Mouse (Mus musculus): ENCODE data around the gene Trpc5.

GRCm38 (mm10) chrX:144688207-144689118 is 483 bp upstream of the Trpc5 start, which contains the start of gene Rtl4:
- TF ChIP-seq POLR2A (IDR thresholded peaks at IDR 0.05; ENCODE audit: borderline replicate concordance, extremely low read depth, low read depth, low read length) = no peak
- no peak for TF ChIP-seq CTCF (IDR thresholded peaks at IDR 0.05; ENCODE audit: insufficient read depth, low read length)

Measured in lung, adult 2 months (tissue).